Mouse (Mus musculus) midbrain, embryonic 16.5 days (tissue): ENCODE results near the gene Gm20388. TPM values are rescaled to one million over a fixed set of nuclear protein-coding genes. Genes with fewer than 3 reads are reported as not detected.

Experiments
- ATAC-seq: fragments of 200-750 bp; cut with Nextera tagmentation; 2 replicates; pipeline ENCODE4 v1.8.0; 2017; ENCODE audit warnings: moderate TSS enrichment
- H3K27ac ChIP-seq: fragments of 300-500 bp; sonication (generic); 2 replicates; pipeline ENCODE4 v1.5.1; 2014; ENCODE audit warnings: mild to moderate bottlenecking, low read length, mixed read lengths
- H3K27me3 ChIP-seq: fragments of 300-500 bp; sonication (generic); 2 replicates; pipeline ENCODE4 v1.6.1; 2014; ENCODE audit warnings: low read depth, low read length, mixed read lengths; ENCODE audit not compliant: control insufficient read depth, insufficient read depth
- H3K36me3 ChIP-seq: fragments of 300-500 bp; sonication (generic); 2 replicates; pipeline ENCODE4 v1.6.1; 2014; ENCODE audit warnings: mild to moderate bottlenecking, low read length, moderate library complexity, mixed read lengths; ENCODE audit not compliant: control insufficient read depth, insufficient read depth
- H3K4me1 ChIP-seq: fragments of 300-500 bp; sonication (generic); 2 replicates; pipeline ENCODE4 v1.6.1; 2014; ENCODE audit warnings: mild to moderate bottlenecking, low read length, mixed read lengths; ENCODE audit not compliant: control insufficient read depth, insufficient read depth
- H3K4me2 ChIP-seq: fragments of 300-500 bp; sonication (generic); 2 replicates; pipeline ENCODE4 v1.6.1; 2014; ENCODE audit warnings: mild to moderate bottlenecking, low read length, mixed read lengths
- H3K4me3 ChIP-seq: fragments of 300-500 bp; sonication (generic); 2 replicates; pipeline ENCODE4 v1.5.1; 2014; ENCODE audit warnings: low read depth, mild to moderate bottlenecking, low read length, moderate library complexity, mixed read lengths
- H3K9ac ChIP-seq: fragments of 300-500 bp; sonication (generic); 2 replicates; pipeline ENCODE4 v1.6.1; 2014; ENCODE audit warnings: low read depth, low read length, mixed read lengths
- H3K9me3 ChIP-seq: fragments of 300-500 bp; sonication (generic); replicated peaks from 2 replicates; pipeline ENCODE4 v1.6.1; 2014; ENCODE audit warnings: mild to moderate bottlenecking, low read length, mixed read lengths; ENCODE audit not compliant: control insufficient read depth, poor library complexity, severe bottlenecking
- WGBS: fragments of 180-500 bp; shearing (Covaris S2); extraction: QIAGEN DNeasy Blood & Tissue Kit; methylation state at CpG from one replicate; pipeline ENCODE4 v1.1.7; 2014; 5-methylcytosine and 5-hydroxymethylcytosine counted together
- polyA plus RNA-seq: library from polyadenylated mRNA; unstranded; fragments of >200 nt; fragmentation: Nextera tagmentation; extraction: Ambion mirVana; gene quantifications from 2 replicates; pipeline ENCODE4 v1.2.1, GENCODE M21; 2015

Gene Gm20388
- polyA plus RNA-seq, 1 experiment from 2014 or later: 7.5 TPM

- ATAC-seq: no peak
- Histone ChIP-seq H3K4me2 (no peak overlapping the region), H3K4me1 (peaks cover 11% of the 10 kb centered on the region), H3K27me3 (peaks cover 34% of the 10 kb centered on the region), H3K9ac (no peak overlapping the region), H3K4me3 (no peak overlapping the region), H3K9me3 (no peaks in the 10 kb centered on the region), H3K27ac (no peak overlapping the region), H3K36me3 (no peaks in the 10 kb centered on the region)
- WGBS: 72% methylated on average over 11 of the region's 11 CpGs
Measured at GRCm38 (mm10) chr8:122457171-122457570, 2546.5 kb downstream of the Gm20388 start.

DNA sequence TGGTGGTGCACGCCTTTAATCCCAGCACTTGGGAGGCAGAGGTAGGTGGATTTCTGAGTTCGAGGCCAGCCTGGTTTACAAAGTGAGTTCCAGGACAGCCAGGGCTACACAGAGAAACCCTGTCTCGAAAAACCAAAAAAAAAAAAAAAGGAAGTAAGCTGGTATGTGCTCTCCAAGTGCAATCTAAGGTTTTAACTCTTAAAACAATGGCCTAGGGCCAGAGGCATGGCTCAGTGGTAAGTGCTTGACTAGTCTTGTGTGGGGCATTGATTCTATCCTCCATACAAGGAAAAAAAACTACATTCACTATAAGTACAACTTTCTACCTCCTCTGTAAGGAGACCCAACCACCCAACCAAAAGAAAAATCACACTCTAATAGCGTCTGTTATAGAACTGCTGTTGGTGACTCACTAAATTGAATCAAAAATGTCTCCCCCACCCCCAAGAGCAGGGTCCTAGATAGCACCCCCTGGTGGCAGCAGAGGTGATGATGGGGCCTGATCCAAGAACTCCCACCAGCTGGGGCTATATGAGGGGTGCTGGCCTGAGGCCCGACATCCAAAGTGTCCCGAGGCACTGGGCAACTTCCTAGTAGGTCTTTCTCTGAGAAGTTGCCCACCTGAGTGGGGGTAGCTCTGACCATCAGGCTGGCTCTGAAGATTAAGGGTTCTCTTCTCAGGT is 2548.7 kb downstream of the Gm20388 start:
- Histone ChIP-seq H3K9ac (no peak overlapping the region), H3K9me3 (no peaks in the 10 kb centered on the region), H3K4me1 (peaks cover 11% of the 10 kb centered on the region), H3K36me3 (no peaks in the 10 kb centered on the region), H3K27ac (no peak overlapping the region), H3K27me3 (peaks cover 37% of the 10 kb centered on the region), H3K4me3 (no peak overlapping the region), H3K4me2 (no peak overlapping the region)
- no peak for ATAC-seq
- WGBS: 61% methylated on average over 6 of the region's 6 CpGs

- H3K4me2 ChIP-seq: peak overlapping the region; percentile 90
- H3K4me1 ChIP-seq: peaks cover 11% of the 10 kb centered on the region
- ATAC-seq: no peak
- H3K36me3 ChIP-seq: no peaks in the 10 kb centered on the region
- WGBS: 29% methylated on average over 7 of the region's 7 CpGs
- no peak overlapping the region for H3K27ac ChIP-seq
- H3K4me3 ChIP-seq: peak overlapping the region; percentile 42
- no peaks in the 10 kb centered on the region for H3K9me3 ChIP-seq
- peaks cover 37% of the 10 kb centered on the region for H3K27me3 ChIP-seq
- no peak overlapping the region for H3K9ac ChIP-seq
Measured at GRCm38 (mm10) chr8:122459990-122460389, 2549.3 kb downstream of the Gm20388 start.

- peak; percentile 56; the same call in 1 of the 2 replicates for ATAC-seq
- 2% methylated on average over 56 of the region's 56 CpGs for WGBS
- Histone ChIP-seq H3K4me1 (peaks cover 11% of the 10 kb centered on the region), H3K36me3 (peaks cover 4% of the 10 kb centered on the region), H3K9ac (peak within 1 kb of the TSS; percentile 50), H3K9me3 (no peaks in the 10 kb centered on the region), H3K27me3 (peaks cover 37% of the 10 kb centered on the region), H3K27ac (no peak within 1 kb of the TSS), H3K4me2 (peak within 1 kb of the TSS; percentile 90), H3K4me3 (peak within 1 kb of the TSS; percentile 42)
Measured at GRCm38 (mm10) chr8:122460524-122461472, 2550.2 kb downstream of the Gm20388 start, which contains the start of gene Snai3. Gene Snai3 (minus strand): TSS chr8:122460733.

- Histone ChIP-seq H3K9ac (no peak overlapping the region), H3K36me3 (peaks cover 11% of the 10 kb centered on the region), H3K4me3 (no peak overlapping the region), H3K4me2 (no peak overlapping the region), H3K4me1 (peaks cover 11% of the 10 kb centered on the region), H3K27me3 (peaks cover 37% of the 10 kb centered on the region), H3K9me3 (no peaks in the 10 kb centered on the region), H3K27ac (no peak overlapping the region)
- WGBS: 62% methylated on average over 11 of the region's 11 CpGs
- no peak for ATAC-seq
Measured at GRCm38 (mm10) chr8:122461473-122462148, 2551.0 kb downstream of the Gm20388 start.

DNA sequence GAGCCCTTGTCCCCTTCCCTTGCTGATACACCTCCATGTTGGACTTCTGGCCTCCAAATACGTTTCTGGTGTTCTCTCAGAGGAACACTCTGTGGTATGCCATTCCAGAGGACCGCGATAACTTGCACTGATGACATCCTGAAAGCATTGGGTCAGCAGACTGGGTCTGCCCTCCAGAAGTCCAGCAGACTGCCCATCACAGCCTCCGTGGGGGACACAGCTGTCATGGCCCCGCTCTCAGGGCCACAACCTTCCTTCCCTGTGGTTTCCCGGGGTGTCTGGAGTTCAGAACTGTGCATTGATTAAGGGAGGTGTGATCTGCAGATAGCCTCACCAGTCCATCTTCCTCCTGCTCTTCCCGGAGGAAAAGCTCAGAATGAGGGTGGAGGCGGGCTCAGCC is 2551.9 kb downstream of the Gm20388 start:
- WGBS: 63% methylated on average over 8 of the region's 8 CpGs
- Histone ChIP-seq H3K9me3 (no peaks in the 10 kb centered on the region), H3K4me1 (peaks cover 11% of the 10 kb centered on the region), H3K9ac (no peak overlapping the region), H3K4me3 (no peak overlapping the region), H3K36me3 (peaks cover 16% of the 10 kb centered on the region), H3K27me3 (peaks cover 37% of the 10 kb centered on the region), H3K4me2 (no peak overlapping the region), H3K27ac (no peak overlapping the region)
- no peak for ATAC-seq

- Histone ChIP-seq H3K9me3 (no peaks in the 10 kb centered on the region), H3K4me3 (no peak overlapping the region), H3K9ac (no peak overlapping the region), H3K4me2 (no peak overlapping the region), H3K4me1 (peaks cover 11% of the 10 kb centered on the region), H3K36me3 (peaks cover 24% of the 10 kb centered on the region), H3K27ac (no peak overlapping the region), H3K27me3 (peaks cover 32% of the 10 kb centered on the region)
- no peak for ATAC-seq
- WGBS: 71% methylated on average over 12 of the region's 12 CpGs
Measured at GRCm38 (mm10) chr8:122463651-122464640, 2553.3 kb downstream of the Gm20388 start.

DNA sequence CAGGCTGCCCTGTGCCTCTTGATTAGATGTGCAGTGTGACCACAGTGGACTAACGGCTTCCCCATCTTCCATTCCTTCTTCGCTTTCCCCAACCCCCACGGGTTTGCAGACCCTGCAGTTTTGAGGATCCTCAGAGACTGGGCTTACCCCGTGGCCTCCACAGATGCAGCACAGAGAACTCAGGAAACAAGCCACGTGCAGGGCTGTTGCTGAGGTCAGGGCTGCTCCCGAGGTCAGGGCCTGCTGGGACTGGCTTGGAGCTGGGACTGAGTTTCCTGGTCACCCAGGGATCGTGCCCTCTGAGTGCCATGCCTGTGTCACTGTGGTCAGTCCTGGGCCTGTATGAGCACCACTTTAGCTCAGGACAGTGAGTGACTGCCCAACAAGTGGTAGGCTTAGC is 2554.3 kb downstream of the Gm20388 start:
- WGBS: 82% methylated on average over 7 of the region's 7 CpGs
- ATAC-seq: no peak
- no peak overlapping the region for H3K27ac ChIP-seq
- H3K36me3 ChIP-seq: peaks cover 25% of the 10 kb centered on the region
- H3K27me3 ChIP-seq: peaks cover 23% of the 10 kb centered on the region
- peaks cover 11% of the 10 kb centered on the region for H3K4me1 ChIP-seq
- no peak overlapping the region for H3K4me2 ChIP-seq
- H3K9ac ChIP-seq: no peak overlapping the region
- no peaks in the 10 kb centered on the region for H3K9me3 ChIP-seq
- H3K4me3 ChIP-seq: no peak overlapping the region
